Mouse (Mus musculus) limb, embryonic 11.5 days (tissue): ENCODE measurements at regions not wholly inside any gene's neighbourhood (a gene's known extent, or its start where the extent isn't known, plus 50 kb on each side); places are given as distances from the start of the nearest gene placed in this dataset.
A peak's percentile ranks its signal among the peaks of the same experiment; 100 is the strongest.

Experiments
- ATAC-seq: fragments of 200-750 bp; cut with Nextera tagmentation; 2 replicates; pipeline ENCODE4 v1.8.0; 2017; ENCODE audit warnings: low read depth; ENCODE audit not compliant: insufficient number of reproducible peaks, low FRiP score, low TSS enrichment
- DNase-seq: peaks from one replicate; pipeline ENCODE4 v3.0.0-alpha.2; 2015; ENCODE audit warnings: low spot score
- H3K27ac ChIP-seq: fragments of 300-500 bp; sonication (generic); replicated peaks from 2 replicates; pipeline ENCODE4 v1.5.1; 2014; ENCODE audit warnings: low read depth, mild to moderate bottlenecking, low read length
- H3K27me3 ChIP-seq: fragments of 300-500 bp; sonication (generic); 2 replicates; pipeline ENCODE4 v1.6.1; 2014; ENCODE audit warnings: mild to moderate bottlenecking, low read length, mixed read lengths; ENCODE audit not compliant: control insufficient read depth, insufficient read depth
- H3K36me3 ChIP-seq: fragments of 300-500 bp; sonication (generic); 2 replicates; pipeline ENCODE4 v1.6.1; 2014; ENCODE audit warnings: mild to moderate bottlenecking, low read length, moderate library complexity, mixed read lengths; ENCODE audit not compliant: control insufficient read depth, insufficient read depth
- H3K4me1 ChIP-seq: fragments of 300-500 bp; sonication (generic); 2 replicates; pipeline ENCODE4 v1.6.1; 2014; ENCODE audit warnings: low read length, mixed read lengths; ENCODE audit not compliant: control insufficient read depth, insufficient read depth
- H3K4me2 ChIP-seq: fragments of 300-500 bp; sonication (generic); 2 replicates; pipeline ENCODE4 v1.6.1; 2014; ENCODE audit warnings: low read depth, mild to moderate bottlenecking, moderate library complexity; ENCODE audit not compliant: severe bottlenecking
- H3K4me3 ChIP-seq: fragments of 300-500 bp; sonication (generic); 2 replicates; pipeline ENCODE4 v1.5.1; 2014; ENCODE audit warnings: low read depth, low read length
- H3K9ac ChIP-seq: fragments of 300-500 bp; sonication (generic); 2 replicates; pipeline ENCODE4 v1.6.1; 2014; ENCODE audit warnings: mild to moderate bottlenecking, low read length
- H3K9me3 ChIP-seq: fragments of 300-500 bp; sonication (generic); 2 replicates; pipeline ENCODE4 v1.6.1; 2016; ENCODE audit warnings: low read length; ENCODE audit not compliant: control insufficient read depth
- WGBS: fragments of 180-500 bp; shearing (Covaris S2); extraction: QIAGEN DNeasy Blood & Tissue Kit; methylation state at CpG from one replicate; pipeline ENCODE4 v1.1.7; 2014; 5-methylcytosine and 5-hydroxymethylcytosine counted together

DNA sequence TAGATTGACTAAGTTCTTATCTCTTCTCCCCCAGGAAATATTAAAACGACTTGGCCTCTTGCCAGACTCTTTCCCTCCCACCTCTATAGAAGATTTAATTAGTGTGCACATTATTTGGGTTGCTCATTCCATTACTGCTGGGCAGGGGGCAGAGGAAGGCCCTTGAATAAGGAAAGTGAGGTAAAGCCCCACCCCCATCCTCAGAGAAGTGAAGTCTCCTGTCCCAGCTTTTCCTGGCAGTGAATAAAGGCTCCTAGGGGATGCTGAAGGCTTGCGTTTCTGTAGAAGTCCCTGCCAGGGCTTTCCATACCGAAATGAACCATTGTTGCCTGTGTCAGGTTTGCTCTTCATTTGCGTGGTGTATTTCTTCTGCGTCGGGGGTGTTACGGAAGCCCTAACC, 133.8 kb upstream of the Mdm1 start:
- ATAC-seq, result no peak
- no peaks in the 10 kb centered on the region for H3K36me3 ChIP-seq
- H3K4me3 ChIP-seq, result no peak overlapping the region
- no peaks in the 10 kb centered on the region for H3K9me3 ChIP-seq
- no peak for DNase-seq
- WGBS, result 87% methylated on average over 7 of the region's 7 CpGs
- H3K27me3 ChIP-seq, result no peaks in the 10 kb centered on the region
- H3K9ac ChIP-seq, result no peak overlapping the region
- H3K4me1 ChIP-seq, result peaks cover 12% of the 10 kb centered on the region
- H3K27ac ChIP-seq, result no peak overlapping the region
- no peak overlapping the region for H3K4me2 ChIP-seq

- no peak overlapping the region for H3K27ac ChIP-seq
- H3K4me3 ChIP-seq, result no peak overlapping the region
- no peaks in the 10 kb centered on the region for H3K4me1 ChIP-seq
- no peak for ATAC-seq
- H3K36me3 ChIP-seq, result no peaks in the 10 kb centered on the region
- no peak overlapping the region for H3K4me2 ChIP-seq
- no peak overlapping the region for H3K9ac ChIP-seq
- no peaks in the 10 kb centered on the region for H3K27me3 ChIP-seq
- WGBS, result 80% methylated on average over 10 of the region's 10 CpGs
- DNase-seq, result peak; percentile 18
- H3K9me3 ChIP-seq, result no peaks in the 10 kb centered on the region
Measured at GRCm38 (mm10) chr10:118011687-118012567, 129.7 kb upstream of the Mdm1 start.

- Histone ChIP-seq H3K9me3 (no peaks in the 10 kb centered on the region), H3K4me2 (no peak overlapping the region), H3K4me1 (no peaks in the 10 kb centered on the region), H3K4me3 (no peak overlapping the region), H3K27me3 (no peaks in the 10 kb centered on the region), H3K27ac (no peak overlapping the region), H3K9ac (no peak overlapping the region), H3K36me3 (no peaks in the 10 kb centered on the region)
- WGBS, result 94% methylated on average over 9 of the region's 9 CpGs
- DNase-seq (peak; percentile 14), ATAC-seq (no peak)
Measured at GRCm38 (mm10) chr10:118028831-118029230, 112.8 kb upstream of the Mdm1 start.

DNA sequence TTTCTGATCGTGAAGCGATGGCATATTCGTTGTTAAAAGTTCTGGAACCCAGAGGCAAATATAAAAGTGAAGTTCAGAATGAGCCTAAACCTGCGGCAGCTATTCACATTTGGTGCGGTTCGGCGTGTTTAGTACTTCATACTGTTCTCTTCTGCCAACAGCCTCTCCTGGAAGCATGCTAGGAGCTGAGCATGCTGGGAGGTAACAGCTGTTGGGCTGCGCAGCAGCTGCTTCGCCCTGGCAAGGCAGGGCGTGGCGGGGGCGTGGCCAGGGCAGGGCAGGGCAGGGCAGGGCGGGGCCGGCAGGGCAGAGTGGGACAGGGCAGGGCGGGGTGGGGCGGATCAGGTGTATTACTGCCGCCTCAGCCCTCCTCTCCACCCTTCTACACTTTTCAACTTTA, 107.2 kb upstream of the Mdm1 start:
- no peaks in the 10 kb centered on the region for H3K27me3 ChIP-seq
- H3K27ac ChIP-seq, result no peak overlapping the region
- H3K4me2 ChIP-seq, result no peak overlapping the region
- peak; percentile 20 for DNase-seq
- no peaks in the 10 kb centered on the region for H3K9me3 ChIP-seq
- no peak overlapping the region for H3K9ac ChIP-seq
- no peak for ATAC-seq
- H3K36me3 ChIP-seq, result no peaks in the 10 kb centered on the region
- H3K4me1 ChIP-seq, result no peaks in the 10 kb centered on the region
- H3K4me3 ChIP-seq, result no peak overlapping the region
- WGBS, result 76% methylated on average over 17 of the region's 17 CpGs

DNA sequence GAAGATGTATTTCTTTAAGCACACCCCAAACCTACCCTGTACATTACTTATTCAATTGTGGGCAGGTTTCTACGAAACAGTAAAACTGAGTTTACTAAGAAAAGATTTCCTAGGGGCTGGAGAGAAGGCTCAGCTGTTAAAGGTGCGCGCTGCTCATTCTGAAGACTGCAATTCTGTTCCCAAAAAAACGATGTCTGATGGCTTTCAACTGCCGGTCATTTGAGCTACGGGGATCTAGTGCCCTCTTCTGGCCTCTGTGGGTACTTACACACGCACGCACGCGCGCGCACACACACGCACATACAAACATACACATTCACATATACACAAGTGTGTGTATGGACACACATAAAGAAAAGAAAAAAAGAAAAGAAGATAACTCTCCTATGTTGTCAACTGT, 106.6 kb upstream of the Mdm1 start:
- 88% methylated on average over 13 of the region's 13 CpGs for WGBS

GRCm38 (mm10) chr10:118038465-118038864, 103.1 kb upstream of the Mdm1 start:
- H3K36me3 ChIP-seq, result no peaks in the 10 kb centered on the region

More for the DNA sequence above, 106.6 kb upstream of the Mdm1 start:
- Histone ChIP-seq H3K4me3 (no peak overlapping the region), H3K27ac (no peak overlapping the region), H3K4me2 (no peak overlapping the region), H3K27me3 (no peaks in the 10 kb centered on the region), H3K9me3 (no peaks in the 10 kb centered on the region), H3K9ac (no peak overlapping the region), H3K36me3 (no peaks in the 10 kb centered on the region), H3K4me1 (no peaks in the 10 kb centered on the region)
- peak; percentile 21 for DNase-seq
- no peak for ATAC-seq

DNA sequence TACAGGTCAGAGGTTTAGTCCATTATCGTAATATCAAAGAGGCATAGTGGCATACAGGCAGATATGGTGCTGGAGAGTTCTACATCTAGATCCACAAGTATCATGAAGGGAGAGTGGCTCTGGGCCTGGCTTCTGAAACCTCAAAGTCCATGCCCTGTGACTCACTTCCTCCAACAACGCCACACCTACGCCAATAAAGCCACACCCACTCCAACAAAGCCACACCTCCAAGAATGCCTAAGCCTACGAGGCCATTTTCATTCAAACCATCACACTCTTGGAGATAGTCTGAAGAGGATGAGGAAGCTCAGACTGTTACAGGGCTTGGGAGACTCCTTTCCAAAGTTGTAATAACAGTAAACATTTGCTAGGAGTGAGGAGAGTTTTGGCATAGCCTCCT, 102.6 kb upstream of the Mdm1 start:
- 89% methylated on average over 4 of the region's 4 CpGs for WGBS
- no peak overlapping the region for H3K27ac ChIP-seq

More at GRCm38 (mm10) chr10:118038465-118038864, 103.1 kb upstream of the Mdm1 start:
- DNase-seq (no peak), ATAC-seq (no peak)
- WGBS, result 93% methylated on average over 10 of the region's 10 CpGs
- Histone ChIP-seq H3K9me3 (no peaks in the 10 kb centered on the region), H3K4me1 (no peaks in the 10 kb centered on the region), H3K27ac (no peak overlapping the region), H3K4me3 (no peak overlapping the region), H3K4me2 (no peak overlapping the region), H3K27me3 (no peaks in the 10 kb centered on the region), H3K9ac (no peak overlapping the region)

GRCm38 (mm10) chr10:118041068-118041467, 100.5 kb upstream of the Mdm1 start:
- 97% methylated on average over 3 of the region's 3 CpGs for WGBS
- Histone ChIP-seq H3K36me3 (no peaks in the 10 kb centered on the region), H3K4me1 (no peaks in the 10 kb centered on the region), H3K4me3 (no peak overlapping the region), H3K9me3 (no peaks in the 10 kb centered on the region), H3K27me3 (no peaks in the 10 kb centered on the region), H3K9ac (no peak overlapping the region), H3K27ac (no peak overlapping the region), H3K4me2 (no peak overlapping the region)
- ATAC-seq (no peak), DNase-seq (no peak)

More for the DNA sequence above, 102.6 kb upstream of the Mdm1 start:
- no peaks in the 10 kb centered on the region for H3K9me3 ChIP-seq
- DNase-seq (no peak), ATAC-seq (no peak)
- H3K4me2 ChIP-seq, result no peak overlapping the region
- no peaks in the 10 kb centered on the region for H3K27me3 ChIP-seq
- H3K9ac ChIP-seq, result no peak overlapping the region
- H3K4me3 ChIP-seq, result no peak overlapping the region
- H3K4me1 ChIP-seq, result no peaks in the 10 kb centered on the region
- H3K36me3 ChIP-seq, result no peaks in the 10 kb centered on the region
